Mouse (Mus musculus): ENCODE measurements around the gene Zfp986. TPM values are rescaled to one million over a fixed set of nuclear protein-coding genes. Genes with fewer than 3 reads are reported as not detected.
"Not testable (repeated sequence)": the region's sequence is repeated elsewhere in the genome, so short reads cannot be mapped to it uniquely, and the experiment has no call there.

The Zfp986 gene
- not detected in 2 replicates for polyA plus RNA-seq (2014; fragmentation: Nextera tagmentation; extraction: Ambion mirVana)

DNA sequence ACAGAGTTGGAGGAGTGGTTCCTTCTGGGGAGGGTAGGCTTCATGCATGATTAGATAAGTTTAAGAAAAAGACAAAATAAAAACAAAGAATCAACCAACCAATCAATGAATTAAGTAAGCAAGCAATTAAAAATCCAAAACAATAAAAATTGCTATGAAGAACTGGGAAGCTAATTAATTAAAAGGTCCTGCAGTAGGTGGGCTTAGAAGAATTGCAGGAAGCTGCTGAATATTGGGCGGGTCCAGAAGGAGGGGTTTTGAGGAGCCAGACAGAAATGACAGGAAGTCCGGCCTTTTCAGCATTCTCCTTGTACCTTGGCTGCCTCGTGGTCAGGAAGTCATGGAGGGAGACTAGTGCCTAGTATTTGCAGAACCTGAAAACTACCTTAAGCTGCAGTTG lies at the start of gene Zfp986:
Gene Zfp986 (plus strand): TSS at position 301 of the 400 bp plus-strand sequence.
- not testable (repeated sequence) for ATAC-seq (ENCODE audit: low read depth); H3K4me1 ChIP-seq (ENCODE audit: control insufficient read depth, insufficient read depth, low read length); H3K9me3 ChIP-seq (ENCODE audit: control insufficient read depth, low read length); DNase-seq (ENCODE audit: low spot score); H3K27ac ChIP-seq (replicated peaks; ENCODE audit: low read depth, low read length); H3K9ac ChIP-seq (ENCODE audit: low read depth, low read length); H3K4me2 ChIP-seq (ENCODE audit: low read depth, low read length); H3K36me3 ChIP-seq (ENCODE audit: control insufficient read depth, insufficient read depth, low read length); H3K4me3 ChIP-seq (ENCODE audit: low read depth, low read length); H3K27me3 ChIP-seq (replicated peaks; ENCODE audit: control insufficient read depth, insufficient read depth, low read length)
- 91% methylated on average over 3 of the region's 3 CpGs for WGBS

DNA sequence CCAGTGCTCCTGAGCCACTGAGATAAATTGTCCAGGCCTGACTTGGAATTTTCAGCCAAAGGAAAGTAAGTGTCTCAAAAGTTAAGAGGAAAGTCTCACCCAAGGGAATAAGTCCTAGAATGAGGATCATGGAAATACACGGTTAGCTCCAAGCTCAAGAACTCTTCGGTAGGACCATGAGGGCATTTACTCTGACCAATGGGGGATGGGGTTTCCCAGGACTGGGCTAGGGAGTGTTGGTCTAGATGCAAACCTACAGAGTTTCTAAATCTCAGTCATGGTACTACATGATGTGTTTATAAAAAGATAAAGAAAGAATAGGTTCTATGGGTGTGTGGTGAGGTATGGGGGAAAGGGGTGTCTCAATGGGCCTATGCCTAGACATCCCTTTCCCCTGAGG lies 48.6 kb upstream of the Zfp986 start:
- no CpG with 5 or more reads among the region's 2 CpGs for WGBS
- DNase-seq (ENCODE audit: low spot score); H3K27me3 ChIP-seq (replicated peaks; ENCODE audit: control insufficient read depth, insufficient read depth, low read length); H3K27ac ChIP-seq (replicated peaks; ENCODE audit: low read depth, low read length); H3K9me3 ChIP-seq (ENCODE audit: control insufficient read depth, low read length); ATAC-seq (ENCODE audit: low read depth); H3K4me1 ChIP-seq (ENCODE audit: control insufficient read depth, insufficient read depth, low read length); H3K36me3 ChIP-seq (ENCODE audit: control insufficient read depth, insufficient read depth, low read length); H3K4me2 ChIP-seq (ENCODE audit: low read depth, low read length); H3K4me3 ChIP-seq (ENCODE audit: low read depth, low read length); H3K9ac ChIP-seq (ENCODE audit: low read depth, low read length): not testable (repeated sequence)

DNA sequence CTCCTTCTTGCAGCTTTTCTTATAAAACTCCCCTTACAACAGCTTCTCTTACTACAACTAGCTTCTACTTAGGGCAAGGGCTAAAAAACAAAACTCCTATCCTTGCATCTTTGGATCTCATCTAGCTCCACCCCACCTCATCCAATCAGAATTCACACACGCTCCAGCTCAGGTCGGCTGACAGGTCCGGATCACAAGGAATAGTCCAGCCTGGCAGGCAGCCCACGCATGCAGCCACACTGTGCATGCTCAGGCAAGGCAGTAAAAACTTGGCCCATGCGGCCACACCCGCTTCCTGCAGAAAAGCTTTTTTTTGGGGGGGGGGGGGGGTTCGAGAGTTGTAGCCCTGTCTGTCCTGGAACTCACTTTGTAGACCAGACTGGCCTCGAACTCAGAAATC lies 43.0 kb upstream of the Zfp986 start:
- not testable (repeated sequence) for H3K4me1 ChIP-seq (ENCODE audit: control insufficient read depth, insufficient read depth, low read length); H3K27ac ChIP-seq (replicated peaks; ENCODE audit: low read depth, low read length); H3K9me3 ChIP-seq (ENCODE audit: control insufficient read depth, low read length); H3K4me3 ChIP-seq (ENCODE audit: low read depth, low read length); ATAC-seq (ENCODE audit: low read depth); H3K36me3 ChIP-seq (ENCODE audit: control insufficient read depth, insufficient read depth, low read length); H3K9ac ChIP-seq (ENCODE audit: low read depth, low read length); H3K4me2 ChIP-seq (ENCODE audit: low read depth, low read length); H3K27me3 ChIP-seq (replicated peaks; ENCODE audit: control insufficient read depth, insufficient read depth, low read length); DNase-seq (ENCODE audit: low spot score)
- WGBS, result 96% methylated on average over 3 of the region's 8 CpGs

DNA sequence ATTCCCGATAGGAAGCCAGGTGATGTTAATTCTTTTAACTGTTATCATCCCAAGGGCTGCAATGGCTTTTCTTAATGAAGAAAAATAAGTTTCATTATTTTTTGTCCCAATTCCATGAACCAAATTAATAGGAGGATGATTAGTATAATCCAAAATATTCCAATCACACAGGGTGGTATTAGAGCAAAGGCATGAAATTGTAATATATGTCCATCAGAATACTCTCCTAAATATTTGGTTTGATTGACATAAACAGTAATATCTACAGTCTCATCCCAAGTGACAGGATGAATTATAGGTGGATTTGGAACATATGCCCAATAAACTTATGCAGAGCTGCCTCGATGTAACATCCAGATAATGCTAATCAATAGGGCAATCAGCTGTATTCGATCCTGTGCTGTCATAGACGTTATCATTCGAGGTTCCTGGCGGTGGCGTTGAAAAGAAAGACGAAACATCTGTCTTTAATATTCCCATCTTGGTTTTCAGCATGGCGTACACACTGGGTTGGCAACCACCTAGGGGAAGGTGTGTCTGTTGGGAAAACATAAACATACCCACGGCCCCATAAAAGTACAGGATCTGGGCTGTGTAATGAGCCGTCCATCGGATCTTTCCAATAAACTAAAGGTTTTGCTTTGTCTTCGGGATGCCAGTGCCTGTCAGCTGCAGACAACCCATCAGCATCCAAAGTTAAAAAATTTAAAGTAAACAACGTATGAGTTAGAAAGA lies 37.1 kb upstream of the Zfp986 start:
- H3K4me3 ChIP-seq (ENCODE audit: low read depth, low read length); DNase-seq (ENCODE audit: low spot score); H3K36me3 ChIP-seq (ENCODE audit: control insufficient read depth, insufficient read depth, low read length); H3K27ac ChIP-seq (replicated peaks; ENCODE audit: low read depth, low read length); H3K9ac ChIP-seq (ENCODE audit: low read depth, low read length); H3K27me3 ChIP-seq (replicated peaks; ENCODE audit: control insufficient read depth, insufficient read depth, low read length); H3K4me1 ChIP-seq (ENCODE audit: control insufficient read depth, insufficient read depth, low read length); H3K9me3 ChIP-seq (ENCODE audit: control insufficient read depth, low read length); H3K4me2 ChIP-seq (ENCODE audit: low read depth, low read length): not testable (repeated sequence)
- peak; percentile 60; the same call in 1 of the 2 replicates for ATAC-seq (ENCODE audit: low read depth)
- 93% methylated on average over 1 of the region's 14 CpGs for WGBS

DNA sequence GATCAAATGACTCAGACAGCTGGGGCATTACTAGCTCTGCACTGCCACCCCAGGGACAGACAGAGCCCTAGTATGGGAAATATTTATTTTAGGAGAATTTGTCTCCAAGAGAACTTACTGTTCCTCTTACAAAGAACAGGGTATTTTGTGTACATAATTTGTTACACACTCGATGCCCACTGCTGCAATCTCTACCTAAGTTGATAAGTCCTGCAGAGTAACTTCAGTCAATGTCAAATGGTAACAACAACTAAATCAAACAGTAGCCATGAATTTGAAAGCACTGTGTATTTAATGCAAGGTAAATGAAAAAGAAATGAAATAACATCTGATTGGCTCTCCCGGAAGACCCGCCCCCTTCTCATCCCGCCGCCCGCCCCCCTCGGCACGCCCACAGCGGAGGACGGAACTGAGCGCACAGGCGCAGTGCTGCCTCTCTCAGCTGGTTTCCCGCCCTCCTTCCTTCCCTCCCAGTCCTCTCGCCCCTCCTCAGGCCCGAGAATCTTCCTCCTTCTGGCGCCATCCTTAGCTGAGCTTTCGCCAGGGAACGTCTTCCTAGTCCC lies 32.2 kb upstream of the Zfp986 start:
- H3K4me3 ChIP-seq (ENCODE audit: low read depth, low read length); H3K27me3 ChIP-seq (replicated peaks; ENCODE audit: control insufficient read depth, insufficient read depth, low read length); H3K36me3 ChIP-seq (ENCODE audit: control insufficient read depth, insufficient read depth, low read length); H3K9ac ChIP-seq (ENCODE audit: low read depth, low read length); ATAC-seq (ENCODE audit: low read depth); H3K4me2 ChIP-seq (ENCODE audit: low read depth, low read length); DNase-seq (ENCODE audit: low spot score); H3K4me1 ChIP-seq (ENCODE audit: control insufficient read depth, insufficient read depth, low read length); H3K27ac ChIP-seq (replicated peaks; ENCODE audit: low read depth, low read length): not testable (repeated sequence)
- WGBS, result 83% methylated on average over 6 of the region's 18 CpGs
- H3K9me3 ChIP-seq (ENCODE audit: control insufficient read depth, low read length), result peaks cover 15% of the 10 kb centered on the region

DNA sequence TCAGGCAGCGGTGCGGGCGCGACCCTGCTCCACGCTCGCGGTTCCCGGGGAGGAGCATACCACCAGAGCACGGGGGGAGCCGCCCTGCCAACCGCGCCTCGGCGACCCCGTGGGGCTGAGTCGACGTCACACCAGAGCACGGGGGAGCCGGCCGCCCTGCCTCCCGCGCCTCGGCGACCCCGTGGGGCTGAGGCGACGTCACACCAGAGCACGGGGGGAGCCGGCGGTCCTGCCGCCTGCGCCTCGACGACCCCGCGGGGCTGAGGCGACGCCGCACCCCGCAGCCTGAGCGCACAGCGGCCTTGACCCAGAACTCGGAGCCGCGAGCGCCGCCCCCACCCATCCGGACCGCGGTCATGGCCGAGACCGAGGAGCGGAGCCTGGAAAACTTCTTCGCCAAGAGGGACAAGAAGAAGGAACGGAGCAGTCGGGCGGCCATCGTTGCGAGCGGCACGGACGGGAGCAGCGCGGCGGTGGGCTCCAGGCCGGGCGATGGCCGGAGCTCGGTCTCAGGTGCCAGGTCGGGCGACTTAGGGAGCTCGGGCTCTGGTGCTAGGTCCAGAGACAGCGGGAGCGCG lies 31.6 kb upstream of the Zfp986 start:
- H3K4me1 ChIP-seq (ENCODE audit: control insufficient read depth, insufficient read depth, low read length); H3K4me2 ChIP-seq (ENCODE audit: low read depth, low read length); DNase-seq (ENCODE audit: low spot score); H3K27ac ChIP-seq (replicated peaks; ENCODE audit: low read depth, low read length); H3K9ac ChIP-seq (ENCODE audit: low read depth, low read length); H3K27me3 ChIP-seq (replicated peaks; ENCODE audit: control insufficient read depth, insufficient read depth, low read length); H3K36me3 ChIP-seq (ENCODE audit: control insufficient read depth, insufficient read depth, low read length); H3K4me3 ChIP-seq (ENCODE audit: low read depth, low read length): not testable (repeated sequence)
- peaks cover 15% of the 10 kb centered on the region for H3K9me3 ChIP-seq (ENCODE audit: control insufficient read depth, low read length)
- ATAC-seq (ENCODE audit: low read depth), result peak; percentile 81
- WGBS, result 66% methylated on average over 47 of the region's 75 CpGs

DNA sequence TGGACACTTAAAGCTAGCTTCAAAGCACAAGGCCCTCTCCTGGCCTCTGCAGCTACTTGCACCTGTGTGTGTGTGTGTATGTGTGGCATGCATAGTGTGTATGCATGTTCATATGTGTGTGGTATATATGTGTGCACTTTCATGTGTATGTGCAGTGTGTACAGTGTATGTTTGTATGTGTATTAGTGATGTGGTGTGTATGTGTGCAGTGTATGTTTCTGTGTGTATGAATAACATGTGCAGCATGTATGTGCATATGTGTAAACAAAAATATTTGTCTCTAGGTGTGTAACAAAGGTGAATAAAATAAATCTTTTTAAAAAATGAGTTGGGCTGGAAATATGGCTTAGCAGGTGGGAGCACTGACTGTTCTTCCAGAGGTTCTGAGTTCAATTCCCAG lies 21.8 kb upstream of the Zfp986 start:
- not testable (repeated sequence) for H3K4me3 ChIP-seq (ENCODE audit: low read depth, low read length); H3K4me2 ChIP-seq (ENCODE audit: low read depth, low read length); H3K27me3 ChIP-seq (replicated peaks; ENCODE audit: control insufficient read depth, insufficient read depth, low read length); H3K27ac ChIP-seq (replicated peaks; ENCODE audit: low read depth, low read length); H3K9me3 ChIP-seq (ENCODE audit: control insufficient read depth, low read length); H3K36me3 ChIP-seq (ENCODE audit: control insufficient read depth, insufficient read depth, low read length); H3K9ac ChIP-seq (ENCODE audit: low read depth, low read length); H3K4me1 ChIP-seq (ENCODE audit: control insufficient read depth, insufficient read depth, low read length); DNase-seq (ENCODE audit: low spot score)
- ATAC-seq (ENCODE audit: low read depth), result 0 out of 2 replicates have a peak, but pooled peaks have one; percentile 35

DNA sequence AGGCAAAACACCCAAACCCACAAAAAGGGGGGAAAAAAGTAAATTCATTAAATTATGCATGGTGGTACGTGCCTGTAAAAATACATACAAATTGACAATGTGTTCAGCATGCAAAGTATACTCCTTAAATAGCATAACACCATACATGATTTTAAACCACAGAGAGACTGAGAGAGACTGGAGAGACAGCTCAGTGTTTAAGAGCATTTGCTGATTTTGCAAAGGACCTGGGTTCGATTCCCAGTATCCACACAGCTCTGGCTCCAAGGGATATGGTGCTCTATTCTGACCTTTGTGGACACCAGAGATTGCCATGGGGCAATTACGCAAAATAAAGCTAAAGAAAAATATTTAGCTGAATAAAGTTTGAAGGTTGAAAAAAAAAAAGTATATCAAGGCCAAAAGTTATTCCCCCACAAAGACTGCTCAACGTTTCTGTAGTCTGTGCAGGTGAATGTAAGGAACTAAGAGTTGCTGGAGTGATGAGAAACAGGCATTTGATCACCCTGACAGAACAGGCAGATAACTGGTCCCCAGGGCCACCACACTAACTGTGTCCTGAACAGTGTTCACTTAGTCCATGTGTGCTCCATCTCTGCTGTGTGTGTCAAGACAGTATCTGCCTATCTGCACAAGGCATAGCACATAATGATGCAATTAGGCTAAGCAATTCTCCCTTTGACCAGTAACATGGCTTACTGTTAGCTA lies 20.3 kb upstream of the Zfp986 start:
- not testable (repeated sequence) for H3K9ac ChIP-seq (ENCODE audit: low read depth, low read length); H3K27ac ChIP-seq (replicated peaks; ENCODE audit: low read depth, low read length); H3K36me3 ChIP-seq (ENCODE audit: control insufficient read depth, insufficient read depth, low read length); H3K9me3 ChIP-seq (ENCODE audit: control insufficient read depth, low read length); H3K27me3 ChIP-seq (replicated peaks; ENCODE audit: control insufficient read depth, insufficient read depth, low read length); H3K4me2 ChIP-seq (ENCODE audit: low read depth, low read length); H3K4me3 ChIP-seq (ENCODE audit: low read depth, low read length); DNase-seq (ENCODE audit: low spot score); H3K4me1 ChIP-seq (ENCODE audit: control insufficient read depth, insufficient read depth, low read length)
- ATAC-seq (ENCODE audit: low read depth), result 0 out of 2 replicates have a peak, but pooled peaks have one; percentile 17
- 62% methylated on average over 3 of the region's 4 CpGs for WGBS

Data from embryonic facial prominence, embryonic 14.5 days (tissue).